Mouse (Mus musculus) MEL (cell line): Measurements from ENCODE around the gene Plaur. TPM values are rescaled to one million over a fixed set of nuclear protein-coding genes. Genes with fewer than 3 reads are reported as not detected.

Experiments
- DNase-seq: peaks from one replicate; pipeline ENCODE4 v3.0.0; 2011; ENCODE audit warnings: low read depth, low spot score
- H3K27ac ChIP-seq: 2 replicates; pipeline ENCODE4 v1.5.1; 2012; ENCODE audit warnings: low read depth, mild to moderate bottlenecking, control low read depth, low read length, moderate library complexity; ENCODE audit not compliant: control insufficient read depth
- H3K27me3 ChIP-seq, 2 experiments: fragments of 150-350 bp in 1 of 2; sonication (generic) in 1 of 2; 2 replicates each; pipeline ENCODE4 v1.6.1; 2012; ENCODE audit warnings: low read length in 2 of 2, mild to moderate bottlenecking in 2 of 2, improper control_type of control experiment in 1 of 2, moderate library complexity in 1 of 2; ENCODE audit not compliant: insufficient read depth in 2 of 2, control insufficient read depth in 1 of 2
- H3K36me3 ChIP-seq, 2 experiments: 2 replicates each; pipeline ENCODE4 v1.6.1; 2012 to 2014; ENCODE audit warnings: low read length in 2 of 2, improper control_type of control experiment in 1 of 2, inconsistent platforms in 1 of 2, mild to moderate bottlenecking in 1 of 2; ENCODE audit not compliant: insufficient read depth in 2 of 2, control insufficient read depth in 1 of 2
- H3K4me1 ChIP-seq, 2 experiments: fragments of 150-350 bp in 1 of 2; sonication (generic) in 1 of 2; 2 replicates each; pipeline ENCODE4 v1.6.1; 2012; ENCODE audit warnings: low read length in 2 of 2, improper control_type of control experiment in 1 of 2, mild to moderate bottlenecking in 1 of 2; ENCODE audit not compliant: insufficient read depth in 2 of 2, control insufficient read depth in 1 of 2
- H3K4me3 ChIP-seq, 2 experiments: fragments of 150-350 bp in 1 of 2; sonication (generic) in 1 of 2; 2 replicates each; pipeline ENCODE4 v1.5.1; 2012; ENCODE audit warnings: low read depth in 2 of 2, low read length in 2 of 2, mild to moderate bottlenecking in 2 of 2, moderate library complexity in 2 of 2, control low read depth in 1 of 2, improper control_type of control experiment in 1 of 2; ENCODE audit not compliant: control insufficient read depth in 1 of 2, insufficient read depth in 1 of 2
- H3K79me2 ChIP-seq: 2 replicates; pipeline ENCODE4 v1.6.1; 2012; ENCODE audit warnings: mild to moderate bottlenecking, low read length, moderate library complexity; ENCODE audit not compliant: control insufficient read depth, poor library complexity, insufficient read depth
- H3K9ac ChIP-seq: 2 replicates; pipeline ENCODE4 v1.6.1; 2012; ENCODE audit warnings: low read depth, mild to moderate bottlenecking, control low read depth, low read length, moderate library complexity; ENCODE audit not compliant: control insufficient read depth, poor library complexity, severe bottlenecking
- H3K9me3 ChIP-seq: fragments of 150-350 bp; sonication (generic); replicated peaks from 2 replicates; pipeline ENCODE4 v1.6.1; 2012; ENCODE audit warnings: mild to moderate bottlenecking, low read length, improper control_type of control experiment, moderate library complexity; ENCODE audit not compliant: insufficient read depth
- CHD1 ChIP-seq: IDR thresholded peaks from 2 replicates; pipeline ENCODE4 v1.6.1; 2012; ENCODE audit warnings: low read depth, mild to moderate bottlenecking, inconsistent platforms, low read length, improper control_type of control experiment
- CHD2 ChIP-seq: IDR thresholded peaks from 2 replicates; pipeline ENCODE4 v1.6.1; 2011; ENCODE audit warnings: low read length, improper control_type of control experiment
- CTCF ChIP-seq, 3 experiments: IDR thresholded peaks in 2 of 3; conservative IDR thresholded peaks in 1 of 3; 2 replicates each; pipeline ENCODE4 v1.5.1; 2011 to 2012; ENCODE audit warnings: low read length in 3 of 3, low read depth in 2 of 3, mild to moderate bottlenecking in 2 of 3, improper control_type of control experiment in 1 of 3, inconsistent platforms in 1 of 3, mixed read lengths in 1 of 3, moderate library complexity in 1 of 3; ENCODE audit not compliant: control insufficient read depth in 1 of 3, insufficient read depth in 1 of 3, poor library complexity in 1 of 3, severe bottlenecking in 1 of 3
- ELF1 ChIP-seq: IDR thresholded peaks from 2 replicates; pipeline ENCODE4 v1.6.1; 2014; ENCODE audit warnings: low read depth, mild to moderate bottlenecking, inconsistent platforms, low read length, improper control_type of control experiment, moderate library complexity
- GABPA ChIP-seq: IDR thresholded peaks from 2 replicates; pipeline ENCODE4 v1.6.1; 2012; ENCODE audit warnings: low read depth, mild to moderate bottlenecking, inconsistent platforms, low read length, improper control_type of control experiment, moderate library complexity
- JUND ChIP-seq: IDR thresholded peaks from 2 replicates; pipeline ENCODE4 v1.6.1; 2011; ENCODE audit warnings: low read depth, mild to moderate bottlenecking, improper control_type of control experiment, low read length
- MAFK ChIP-seq: IDR thresholded peaks from 2 replicates; pipeline ENCODE4 v1.6.1; 2011; ENCODE audit warnings: low read depth, mild to moderate bottlenecking, low read length, improper control_type of control experiment, borderline replicate concordance
- MAX ChIP-seq: IDR thresholded peaks from 2 replicates; pipeline ENCODE4 v1.6.1; 2011; ENCODE audit warnings: low read length, improper control_type of control experiment
- MXI1 ChIP-seq: IDR thresholded peaks from 2 replicates; pipeline ENCODE4 v1.6.1; 2011; ENCODE audit warnings: mild to moderate bottlenecking, low read depth, low read length, improper control_type of control experiment
- NELFE ChIP-seq: IDR thresholded peaks from 2 replicates; pipeline ENCODE4 v1.6.1; 2011; ENCODE audit warnings: low read depth, low read length, improper control_type of control experiment
- POLR2AphosphoS5 ChIP-seq: IDR thresholded peaks from 2 replicates; pipeline ENCODE4 v1.6.1; 2012; ENCODE audit warnings: low read depth, borderline replicate concordance, mild to moderate bottlenecking, inconsistent platforms, low read length, moderate library complexity, mixed read lengths
- SMC3 ChIP-seq: IDR thresholded peaks from 2 replicates; pipeline ENCODE4 v1.6.1; 2011; ENCODE audit warnings: low read depth, low read length, improper control_type of control experiment
- TAL1 ChIP-seq: IDR thresholded peaks from 2 replicates; pipeline ENCODE4 v1.6.1; 2012; ENCODE audit warnings: mild to moderate bottlenecking, inconsistent platforms, low read length, moderate library complexity, mixed read lengths
- TBP ChIP-seq: IDR thresholded peaks from 2 replicates; pipeline ENCODE4 v1.8.0; 2011; ENCODE audit warnings: low read depth, low read length, improper control_type of control experiment
- UBTF ChIP-seq: IDR thresholded peaks from 2 replicates; pipeline ENCODE4 v1.6.1; 2012; ENCODE audit warnings: low read depth, mild to moderate bottlenecking, inconsistent platforms, low read length, improper control_type of control experiment, moderate library complexity, borderline replicate concordance; ENCODE audit not compliant: insufficient read depth
- USF1 ChIP-seq: IDR thresholded peaks from 2 replicates; pipeline ENCODE4 v1.6.1; 2014; ENCODE audit warnings: low read depth, mild to moderate bottlenecking, inconsistent platforms, low read length, improper control_type of control experiment, moderate library complexity
- USF2 ChIP-seq, 2 experiments: IDR thresholded peaks; 2 replicates each; pipeline ENCODE4 v1.6.1; 2011 to 2012; ENCODE audit warnings: improper control_type of control experiment in 2 of 2, low read length in 2 of 2, borderline replicate concordance in 1 of 2, inconsistent platforms in 1 of 2, low read depth in 1 of 2, mild to moderate bottlenecking in 1 of 2; ENCODE audit not compliant: insufficient read depth in 1 of 2
- ZC3H11A ChIP-seq: IDR thresholded peaks from 2 replicates; pipeline ENCODE4 v1.6.1; 2012; ENCODE audit warnings: low read depth, mild to moderate bottlenecking, inconsistent platforms, low read length, improper control_type of control experiment
- ZKSCAN1 ChIP-seq: IDR thresholded peaks from 2 replicates; pipeline ENCODE4 v1.6.1; 2012; ENCODE audit warnings: low read depth, mild to moderate bottlenecking, inconsistent platforms, low read length, improper control_type of control experiment, moderate library complexity
- ZMIZ1 ChIP-seq: IDR thresholded peaks from 2 replicates; pipeline ENCODE4 v1.6.1; 2012; ENCODE audit warnings: low read depth, mild to moderate bottlenecking, inconsistent platforms, low read length, improper control_type of control experiment, moderate library complexity
- polyA plus RNA-seq, 2 experiments: library from polyadenylated mRNA; stranded (reverse) in 1 of 2; unstranded in 1 of 2; fragments of >175 nt in 1 of 2; fragments of >200 nt in 1 of 2; gene quantifications; 2 replicates each; pipeline versions ENCODE4 v1.2.1 to v1.2.4; 2012; ENCODE audit warnings: low replicate concordance in 2 of 2, low read depth in 1 of 2; ENCODE audit not compliant: insufficient read length in 2 of 2, insufficient read depth in 1 of 2, missing spikeins in 1 of 2
- total RNA-seq: library from RNA; depleted of rRNA; stranded (reverse); fragments of 300-350 nt; gene quantifications from 2 replicates; pipeline ENCODE4 v1.2.3, GENCODE M21; 2012

Plaur gene
- total and polyA plus RNA-seq, 3 experiments: 8.6 to 9.7 TPM; not detected in 1

DNA sequence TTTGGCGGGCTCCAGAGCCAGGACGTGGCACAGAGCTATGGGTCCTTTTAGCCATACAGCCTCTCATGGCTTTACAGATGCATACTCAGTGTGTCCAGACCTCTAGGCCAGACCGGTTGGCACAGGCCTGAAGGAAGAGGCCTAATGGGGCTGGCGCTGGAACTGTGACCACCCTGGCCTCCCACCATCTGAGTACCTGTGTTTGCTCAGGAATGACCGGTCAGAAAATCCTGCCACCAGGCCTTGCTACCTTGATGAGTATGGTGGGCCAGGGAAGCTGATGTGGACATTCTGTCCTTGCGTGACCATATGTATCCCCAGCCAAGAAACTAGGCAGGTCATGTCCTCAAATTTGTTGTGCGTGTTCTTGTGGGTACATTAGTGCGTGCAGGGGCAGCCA lies 35.1 kb upstream of the Plaur start:
- no peaks in the 10 kb centered on the region for H3K4me1 ChIP-seq
- no peaks in the 10 kb centered on the region for H3K36me3 ChIP-seq
- no peaks in the 10 kb centered on the region for H3K79me2 ChIP-seq
- TF ChIP-seq MAFK (no peak), UBTF (no peak), ZC3H11A (no peak), ELF1 (no peak)
- TF ChIP-seq, all 39 proteins: peak for 0
- H3K4me3 ChIP-seq: no peak overlapping the region
- H3K9me3 ChIP-seq: no peaks in the 10 kb centered on the region
- DNase-seq: no peak
- no peak overlapping the region for H3K9ac ChIP-seq
- H3K27ac ChIP-seq: no peak overlapping the region
- H3K27me3 ChIP-seq: no peaks in the 10 kb centered on the region

DNA sequence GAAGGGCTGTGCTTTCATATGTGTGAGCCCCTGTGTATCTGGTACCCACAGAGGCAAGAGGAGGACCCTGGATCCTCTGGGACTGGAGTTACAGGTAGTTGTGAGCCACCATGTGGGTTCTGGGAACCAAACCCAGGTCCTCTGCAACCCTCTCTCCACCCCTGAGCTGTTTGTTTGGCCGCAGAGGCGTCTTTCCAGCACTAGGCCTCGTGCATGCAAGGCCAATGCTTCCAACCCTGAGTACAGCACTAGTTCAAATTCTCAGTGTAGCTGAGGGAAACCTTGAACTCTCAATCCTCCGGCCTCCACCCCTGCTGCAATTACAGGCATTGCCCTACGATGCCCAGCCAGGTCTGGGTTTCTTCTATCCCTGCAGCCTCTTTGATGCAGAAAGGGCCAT lies 33.6 kb upstream of the Plaur start:
- Histone ChIP-seq H3K27ac (no peak overlapping the region), H3K27me3 (no peaks in the 10 kb centered on the region), H3K79me2 (no peaks in the 10 kb centered on the region), H3K36me3 (no peaks in the 10 kb centered on the region), H3K9ac (no peak overlapping the region), H3K9me3 (no peaks in the 10 kb centered on the region), H3K4me1 (no peaks in the 10 kb centered on the region), H3K4me3 (no peak overlapping the region)
- TF ChIP-seq ZC3H11A (no peak), POLR2AphosphoS5 (no peak), NELFE (no peak), GABPA (no peak), USF1 (no peak), ZMIZ1 (no peak), CHD1 (no peak), SMC3 (no peak), MXI1 (no peak), UBTF (no peak), TAL1 (no peak), TBP (no peak), CHD2 (no peak), CTCF (IDR thresholded peaks at IDR 0.05 in 2 of 3, conservative IDR thresholded peaks at IDR 0.05 in 1 of 3; ENCODE audit: control insufficient read depth in 1 of 3, insufficient read depth in 1 of 3, low read depth in 2 of 3, low read length in 3 of 3, poor library complexity in 1 of 3, severe bottlenecking in 1 of 3) (no peak), JUND (no peak), ZKSCAN1 (no peak), USF2 (IDR thresholded peaks at IDR 0.05; ENCODE audit: borderline replicate concordance in 1 of 2, insufficient read depth in 1 of 2, low read depth in 1 of 2, low read length in 2 of 2) (no peak), MAX (no peak)
- no peak for DNase-seq
